Mouse (Mus musculus): ENCODE data around the gene Gli3.

DNA sequence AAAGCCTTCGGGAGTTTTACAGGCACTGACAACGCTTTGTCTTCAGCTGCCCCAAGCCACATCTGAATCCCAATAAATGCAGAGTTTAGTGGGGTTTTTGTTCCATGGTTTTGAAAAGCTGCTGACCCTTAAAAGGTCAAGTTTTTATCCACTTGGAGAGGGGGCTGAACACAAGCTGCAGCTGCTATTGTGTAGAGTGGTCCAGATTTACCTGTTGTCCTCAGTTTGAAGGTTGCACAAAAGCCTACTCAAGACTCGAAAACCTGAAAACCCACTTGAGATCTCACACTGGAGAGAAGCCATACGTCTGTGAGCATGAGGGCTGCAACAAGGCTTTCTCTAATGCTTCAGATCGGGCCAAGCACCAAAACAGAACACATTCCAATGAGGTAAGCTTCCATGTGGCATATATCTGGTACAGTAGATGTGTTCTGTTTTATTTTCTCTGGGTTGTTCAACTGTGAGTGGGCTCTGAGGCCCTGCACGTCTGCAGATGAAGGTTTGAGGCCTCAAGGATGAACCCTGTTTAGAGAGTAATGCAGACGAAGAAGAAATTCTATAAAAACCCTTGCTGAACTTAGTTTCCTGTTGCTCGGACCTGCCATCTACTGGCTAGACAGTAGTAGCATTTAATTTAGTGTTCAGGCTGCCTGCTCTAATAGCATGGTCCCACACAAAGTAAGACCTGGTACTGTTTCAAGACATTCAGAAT lies 251.8 kb downstream of the Gli3 start:
- peak; percentile 17 for TF ChIP-seq CTCF (IDR thresholded peaks at IDR 0.05; ENCODE audit: low read depth, low read length)
- TF ChIP-seq EP300 (IDR thresholded peaks at IDR 0.05; ENCODE audit: insufficient read depth, low read depth, low read length) = no peak
- no peak for TF ChIP-seq POLR2A (IDR thresholded peaks at IDR 0.05; ENCODE audit: insufficient read depth, low read length)
